Mouse (Mus musculus): ENCODE results near the gene Ppm1l.
A peak's percentile ranks its signal among the peaks of the same experiment; 100 is the strongest.

The Ppm1l gene

GRCm38 (mm10) chr3:69340486-69340885 is 23.8 kb downstream of the Ppm1l start:
- DNase-seq, result no peak

DNA sequence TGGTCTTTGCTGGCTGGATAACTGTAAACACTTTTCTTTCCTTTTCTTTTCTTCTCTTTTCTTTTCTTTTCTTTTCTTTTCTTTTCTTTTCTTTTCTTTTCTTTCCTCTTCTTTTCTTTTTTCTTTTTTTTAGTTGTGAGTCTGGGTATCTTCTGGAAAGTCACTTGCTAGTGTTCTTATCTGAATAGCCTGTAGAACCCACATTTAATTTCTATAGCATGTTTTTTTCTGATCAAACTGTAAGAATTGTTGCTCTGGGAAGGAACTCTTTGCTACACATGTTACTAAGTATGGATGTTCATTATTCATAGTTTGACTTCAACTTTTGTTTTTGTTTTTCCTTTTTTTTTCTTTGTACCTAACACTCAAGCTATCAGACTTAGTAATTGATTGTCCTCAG is 24.3 kb downstream of the Ppm1l start:
- DNase-seq, result no peak

DNA sequence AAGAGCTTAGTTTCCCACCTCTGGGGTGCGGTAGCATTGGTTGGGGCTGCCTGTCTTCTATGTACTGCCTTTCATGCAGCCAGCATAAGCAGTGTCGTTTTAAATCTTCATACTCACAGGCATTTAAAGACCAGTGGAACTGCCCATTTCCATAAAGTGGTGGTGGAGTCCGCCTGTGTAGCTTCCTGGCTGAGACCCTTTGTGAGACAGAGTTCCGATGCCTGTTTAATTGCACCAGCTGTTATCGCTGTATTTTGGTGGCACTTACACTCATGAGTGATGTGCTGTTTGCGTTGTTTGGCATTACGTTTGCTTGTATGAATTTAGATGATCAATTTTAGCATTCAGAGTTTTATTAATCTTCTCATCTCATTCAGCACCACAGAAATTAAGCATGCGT is 24.9 kb downstream of the Ppm1l start:
- no peak for DNase-seq

DNA sequence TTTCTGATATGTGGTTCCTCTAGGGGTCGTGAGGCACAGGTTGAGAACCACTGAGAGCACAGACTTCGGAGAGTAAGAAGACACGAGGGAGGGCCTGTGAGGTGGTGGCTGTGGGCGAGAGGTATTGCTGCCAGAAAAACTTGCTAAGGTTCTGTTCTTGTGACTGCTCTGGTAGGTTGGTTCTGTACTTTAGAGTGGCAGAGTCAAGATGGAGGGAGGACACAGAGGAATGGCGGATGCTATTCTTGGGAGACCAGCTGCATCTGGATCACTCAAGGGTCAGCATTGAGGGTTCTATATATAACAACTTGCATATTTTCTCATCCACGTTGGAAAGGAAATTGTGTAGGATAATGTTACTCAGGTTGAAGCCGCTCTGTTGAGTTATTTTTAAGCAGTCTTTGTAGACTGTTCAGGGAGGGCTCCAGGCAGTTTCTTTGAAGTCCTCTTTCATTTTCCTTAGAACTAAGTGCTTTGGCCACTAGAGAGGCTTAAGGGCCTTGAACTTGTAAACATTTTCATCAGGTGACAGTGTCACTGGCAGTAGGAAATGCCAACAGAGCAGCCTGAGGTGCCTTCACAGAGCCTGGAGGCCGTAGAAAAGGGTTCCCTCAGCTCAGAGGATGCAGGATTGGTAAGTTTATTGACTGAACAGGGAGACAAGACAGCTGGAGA is 25.7 kb downstream of the Ppm1l start:
- DNase-seq, result no peak

DNA sequence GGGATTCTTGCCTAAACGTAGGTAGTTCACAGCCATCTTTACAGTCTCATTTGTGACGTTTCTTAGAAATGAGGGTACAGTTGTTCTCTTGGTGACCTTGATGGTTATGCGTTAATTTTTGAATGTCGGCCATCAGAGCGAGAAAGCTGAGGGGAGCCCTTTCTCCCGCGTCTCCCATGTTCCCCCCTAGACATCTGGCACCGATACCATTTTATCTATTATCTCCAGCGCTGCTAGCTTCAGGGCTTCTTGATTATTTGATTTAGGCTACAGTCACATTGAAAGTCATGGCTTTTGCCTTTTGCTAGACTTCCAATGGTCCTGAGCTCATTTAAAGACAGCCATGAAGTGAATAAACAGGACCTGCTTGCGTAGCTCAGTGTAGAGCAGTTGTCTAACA is 26.5 kb downstream of the Ppm1l start:
- no peak for DNase-seq

- no peak for DNase-seq
These were observed 29.9 kb downstream of the Ppm1l start for GRCm38 (mm10) chr3:69346514-69346913.

DNA sequence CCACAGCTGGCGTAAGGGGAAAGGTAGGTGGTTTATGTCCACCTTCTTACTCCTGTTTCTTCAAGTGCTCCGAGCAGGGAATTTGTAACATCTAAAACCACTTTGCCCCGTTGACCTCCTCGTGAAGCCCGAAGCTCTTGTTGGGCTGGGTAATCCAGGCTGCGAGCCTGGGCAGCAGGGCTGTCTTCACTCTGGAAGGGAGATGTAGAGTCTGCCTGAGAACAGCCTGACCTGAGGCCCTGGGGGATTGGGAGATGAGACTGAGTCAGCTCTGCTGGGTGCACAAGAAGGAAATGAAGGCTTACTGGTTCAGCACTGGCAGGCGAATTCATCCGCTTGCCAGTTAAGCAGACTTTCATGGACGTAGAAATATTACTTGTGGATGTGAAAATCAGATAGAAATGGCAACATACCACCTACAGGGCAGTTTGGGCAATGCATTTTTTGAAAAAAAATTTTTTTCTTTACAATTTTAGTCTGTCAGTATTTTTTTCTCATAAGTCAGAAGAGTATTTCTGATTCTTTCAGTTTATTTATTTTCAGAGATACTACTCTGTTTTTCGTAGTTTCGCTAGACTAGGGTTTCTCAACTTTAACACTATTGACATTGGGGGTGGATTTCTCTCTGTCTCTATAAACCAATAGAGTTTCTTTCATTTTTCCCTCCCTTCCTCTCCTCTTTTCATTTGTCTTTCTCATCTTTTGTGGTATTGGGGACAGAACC is 31.7 kb downstream of the Ppm1l start:
- DNase-seq, result peak in 1 of 2 experiments; percentile 45

DNA sequence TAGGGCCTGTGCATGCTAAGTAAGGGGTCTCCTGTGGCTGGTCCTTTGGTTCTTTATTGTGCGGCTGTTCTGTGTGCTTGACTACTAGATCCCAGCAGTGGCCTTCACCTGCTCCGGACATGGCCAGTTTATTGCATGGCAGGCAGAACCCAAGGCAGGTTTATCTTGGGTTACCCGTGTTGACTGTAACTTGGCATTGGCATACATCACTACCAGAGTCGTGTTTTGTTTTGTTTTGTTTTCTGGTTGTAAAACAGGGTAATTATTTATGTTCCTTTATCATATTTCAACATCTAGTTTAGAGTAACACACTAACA is 32.2 kb downstream of the Ppm1l start:
- no peak for DNase-seq

DNA sequence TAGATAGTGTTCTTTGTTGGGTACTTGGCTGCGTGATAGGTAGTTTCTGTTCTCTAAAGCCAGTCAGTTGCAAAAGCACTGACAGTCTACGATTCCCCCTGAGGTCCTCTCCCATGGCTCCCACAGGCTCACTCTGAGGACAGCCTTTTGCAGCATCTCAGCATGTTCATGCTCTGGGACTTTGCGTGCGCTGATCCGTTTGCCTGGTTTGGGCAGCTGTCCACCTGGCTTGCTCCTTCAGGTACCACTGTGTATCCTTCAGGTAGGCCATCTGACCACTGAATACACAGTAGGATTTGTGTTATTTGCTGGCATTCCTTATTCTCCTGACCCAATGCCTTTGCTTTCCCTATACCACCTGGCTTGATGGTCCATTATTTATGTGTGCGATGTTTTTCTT is 33.3 kb downstream of the Ppm1l start:
- peak; percentile 80 to 87 for DNase-seq

DNA sequence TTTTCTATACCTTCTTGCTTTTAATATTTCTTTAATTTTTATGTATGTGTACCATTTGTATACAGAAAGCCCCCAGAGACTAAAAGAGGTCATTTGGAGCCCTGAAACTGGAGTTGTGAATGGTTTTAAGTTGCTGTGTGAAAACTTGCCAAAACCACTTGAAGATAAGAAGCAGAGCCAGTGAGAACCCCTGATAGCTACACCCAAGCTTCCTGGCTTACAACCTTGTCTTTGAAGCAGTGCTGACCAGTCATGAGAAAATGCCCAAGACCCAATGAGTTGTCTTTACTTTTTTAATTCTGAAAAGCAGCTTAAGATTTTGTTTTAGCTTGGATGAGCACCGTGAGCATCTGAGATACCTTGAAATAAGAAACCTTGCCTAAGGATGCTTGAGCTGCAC is 35.5 kb downstream of the Ppm1l start:
- DNase-seq, result no peak

GRCm38 (mm10) chr3:69354681-69355080 is 38.0 kb downstream of the Ppm1l start:
- no peak for DNase-seq

DNA sequence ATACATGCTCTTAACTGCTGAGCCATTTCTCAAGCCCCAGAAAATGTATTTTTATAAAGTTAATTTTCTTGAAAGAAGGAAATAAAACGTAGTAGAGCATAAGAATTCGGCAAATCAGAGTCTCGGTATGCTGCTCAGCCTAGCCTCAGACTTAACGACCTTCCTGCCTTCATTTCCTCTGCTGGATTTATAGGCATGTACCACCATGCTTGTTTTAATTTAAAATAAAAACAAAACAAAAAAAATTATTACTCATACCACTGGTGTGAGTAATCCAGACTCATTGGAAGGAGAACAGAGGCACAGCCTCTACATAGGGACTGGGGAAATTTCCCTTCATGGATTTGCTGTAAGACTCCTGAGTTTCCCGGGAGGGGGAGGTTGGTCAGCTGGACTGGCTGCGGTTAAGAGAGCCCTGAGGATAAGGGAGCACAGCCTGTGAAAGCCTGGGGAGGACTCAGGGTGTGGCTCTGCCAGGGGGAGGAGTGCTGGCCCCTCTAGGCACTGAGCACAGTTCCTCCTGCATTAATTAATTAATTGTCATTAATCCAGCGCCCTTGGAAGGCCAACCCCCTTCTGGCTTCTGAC is 39.5 kb downstream of the Ppm1l start:
- no peak for DNase-seq

- DNase-seq, result no peak
These were observed 40.1 kb downstream of the Ppm1l start for GRCm38 (mm10) chr3:69356781-69357180.

DNA sequence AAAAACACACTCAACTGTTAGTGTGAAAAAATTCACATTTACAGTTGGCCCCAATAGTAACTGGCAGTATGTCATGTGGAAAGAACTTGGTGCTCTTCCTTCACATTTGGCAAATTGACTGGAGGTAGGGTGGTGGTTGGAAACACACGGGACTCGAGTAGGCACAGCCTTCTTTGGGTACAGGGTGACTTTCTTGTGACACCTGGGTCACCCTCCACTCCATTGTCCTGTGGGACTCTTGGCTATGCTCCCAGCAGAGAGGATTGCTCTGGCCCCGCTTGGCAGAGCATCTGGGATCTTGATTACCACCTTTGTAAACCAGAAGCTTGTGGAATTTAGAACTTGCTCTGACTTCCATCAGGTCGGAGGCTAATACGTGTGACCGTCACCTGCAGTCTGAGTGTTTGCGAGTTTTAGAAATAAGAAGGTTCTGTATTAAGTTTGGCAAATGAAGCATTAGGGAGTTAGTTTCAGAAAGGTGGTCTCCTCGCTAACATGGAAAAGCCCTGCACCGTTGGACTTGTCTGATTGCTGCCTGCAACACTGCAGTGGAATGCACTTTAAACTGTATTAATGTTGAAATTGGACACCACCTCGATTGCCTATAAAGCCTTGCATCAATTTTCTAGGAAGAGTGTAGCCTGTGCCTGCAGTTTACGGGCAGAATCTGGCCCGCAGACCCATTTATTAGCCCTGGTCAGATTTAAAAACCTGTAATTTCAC is 41.4 kb downstream of the Ppm1l start:
- peak; percentile 46 to 55 for DNase-seq

- no peak for DNase-seq
These were observed 41.9 kb downstream of the Ppm1l start for GRCm38 (mm10) chr3:69358620-69358964.

GRCm38 (mm10) chr3:69360263-69360895 is 43.7 kb downstream of the Ppm1l start:
- DNase-seq, result no peak

- peak; percentile 75 to 86 for DNase-seq
These were observed 45.1 kb downstream of the Ppm1l start for GRCm38 (mm10) chr3:69361487-69362349.

DNA sequence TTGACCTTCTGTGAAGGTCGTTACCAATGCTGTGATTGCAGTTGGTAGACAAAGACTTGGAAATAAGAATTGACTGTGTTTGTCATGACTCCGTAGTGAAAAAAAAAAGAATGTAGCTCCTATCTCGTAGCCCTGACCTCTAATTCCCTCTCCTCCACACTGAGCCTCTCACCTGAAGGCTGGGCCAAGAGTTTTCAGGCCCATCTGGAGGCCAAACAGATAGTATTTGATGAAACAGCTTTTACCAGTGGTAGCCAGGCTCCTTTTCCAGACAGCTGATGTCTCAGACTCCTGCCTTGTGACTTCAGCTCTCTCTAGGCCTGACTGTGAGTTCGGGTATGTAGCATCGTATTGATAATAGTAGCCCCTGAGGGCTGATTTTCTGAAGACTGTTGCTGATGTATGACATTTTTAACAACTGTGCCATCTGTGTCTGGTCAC is 45.7 kb downstream of the Ppm1l start:
- peak in 1 of 2 experiments; percentile 61 for DNase-seq

DNA sequence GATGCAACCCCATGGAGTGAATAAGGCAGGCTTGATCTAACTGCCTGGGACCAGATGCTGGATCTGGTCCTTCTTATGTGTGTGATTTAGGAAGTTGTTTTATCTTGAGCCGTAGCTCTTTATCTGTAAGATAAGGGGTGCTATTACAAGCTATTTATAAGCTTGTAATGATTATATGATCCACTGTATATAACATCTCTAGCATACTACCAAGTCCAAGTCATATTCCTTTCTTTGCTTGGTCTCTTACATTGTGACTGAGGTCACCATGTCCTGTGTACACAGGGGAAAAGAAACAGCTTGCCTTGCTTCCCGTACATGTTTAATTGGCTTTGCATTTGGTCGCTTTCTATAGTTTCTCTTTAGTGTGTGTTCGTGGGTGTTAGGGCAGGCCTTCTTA is 46.2 kb downstream of the Ppm1l start:
- DNase-seq, result no peak

GRCm38 (mm10) chr3:69364151-69364550 is 47.5 kb downstream of the Ppm1l start:
- DNase-seq, result peak in 1 of 2 experiments; percentile 48

- no peak for DNase-seq
These were observed 51.3 kb downstream of the Ppm1l start for GRCm38 (mm10) chr3:69367916-69368315.

DNA sequence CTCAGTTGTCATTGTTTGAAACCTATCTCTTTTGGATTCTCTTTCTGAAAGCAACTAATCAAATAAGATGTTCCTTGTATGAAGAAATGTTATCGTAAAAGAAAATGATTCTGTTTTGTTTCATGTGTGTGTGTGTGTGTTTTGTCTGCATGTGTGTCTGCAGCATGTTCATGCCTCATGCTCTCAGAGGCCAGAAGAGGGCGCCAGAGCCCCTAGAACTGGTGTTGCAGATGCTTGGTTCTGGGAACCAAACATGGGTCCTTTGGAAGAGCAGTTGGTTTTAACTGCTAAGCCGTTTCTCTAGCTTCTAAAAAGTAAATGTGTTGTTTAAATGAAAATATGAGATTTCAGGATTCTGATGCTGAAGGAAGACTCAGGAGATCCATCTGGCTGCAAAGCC is 56.1 kb downstream of the Ppm1l start:
- no peak for DNase-seq
